Mouse (Mus musculus): ENCODE measurements around the gene Olfr1396.

Olfr1396 gene

GRCm38 (mm10) chr11:49114774-49115173 lies at the start of gene Olfr1396:
Gene Olfr1396, minus strand, starts transcription at chr11:49114874.
- no peak for DNase-seq

GRCm38 (mm10) chr11:49156821-49157814 lies 42.4 kb upstream of the Olfr1396 start:
- DNase-seq: no peak

DNA sequence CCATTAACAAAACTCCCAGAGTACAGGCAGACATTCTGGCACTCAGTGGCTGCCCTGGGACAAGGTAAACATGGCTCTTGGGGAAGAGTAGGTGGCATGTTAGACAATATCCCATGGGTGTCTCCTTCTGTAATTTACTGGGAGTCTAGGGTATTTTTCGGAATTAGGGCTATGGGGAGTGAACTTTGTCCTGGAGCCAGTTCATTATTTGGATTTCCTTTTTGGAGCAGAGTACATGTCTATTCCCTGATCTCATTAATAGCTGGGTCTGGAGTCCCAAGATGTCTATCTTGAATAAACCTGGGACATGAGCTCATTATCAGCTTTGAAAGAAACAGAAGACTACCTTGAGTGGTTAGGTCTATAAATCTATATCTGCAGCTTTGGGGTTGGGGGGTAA lies 39.4 kb upstream of the Olfr1396 start, which contains the start of gene Olfr1394:
Gene Olfr1394, plus strand, starts transcription at position 301 of the 400 bp plus-strand sequence.
- no peak for DNase-seq

- DNase-seq: no peak
These were observed 27.3 kb upstream of the Olfr1396 start, which contains the start of gene Olfr1395 for GRCm38 (mm10) chr11:49141974-49142373. Gene Olfr1395, plus strand, starts transcription at chr11:49142274.

- DNase-seq: no peak
These were observed 9.5 kb upstream of the Olfr1396 start for GRCm38 (mm10) chr11:49124169-49124568.

DNA sequence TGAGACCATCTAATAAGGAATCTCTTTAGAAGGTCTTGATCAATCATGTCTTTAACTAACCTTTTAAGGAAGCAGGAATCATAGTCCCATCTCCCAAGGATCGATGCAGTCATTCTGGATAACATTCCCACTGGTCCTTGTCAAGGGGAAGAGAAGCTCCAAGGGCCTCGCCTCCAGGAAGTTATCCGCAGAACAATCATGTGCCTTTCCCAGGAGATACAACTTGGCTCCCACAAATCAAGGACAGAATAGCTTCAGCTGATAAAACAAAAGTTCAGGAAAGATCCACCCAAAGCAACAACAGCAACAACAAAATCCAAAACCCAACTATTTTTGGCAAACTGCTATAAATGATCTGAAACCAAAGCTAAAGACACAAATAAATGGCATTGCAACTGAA lies 5.0 kb upstream of the Olfr1396 start:
- no peak for DNase-seq

GRCm38 (mm10) chr11:49114158-49114557 lies 516 bp downstream of the Olfr1396 start:
- DNase-seq: no peak

GRCm38 (mm10) chr11:49112624-49113219 lies 2.0 kb downstream of the Olfr1396 start:
- DNase-seq: no peak

- DNase-seq: no peak
These were observed 3.7 kb downstream of the Olfr1396 start for GRCm38 (mm10) chr11:49111000-49111399.

DNA sequence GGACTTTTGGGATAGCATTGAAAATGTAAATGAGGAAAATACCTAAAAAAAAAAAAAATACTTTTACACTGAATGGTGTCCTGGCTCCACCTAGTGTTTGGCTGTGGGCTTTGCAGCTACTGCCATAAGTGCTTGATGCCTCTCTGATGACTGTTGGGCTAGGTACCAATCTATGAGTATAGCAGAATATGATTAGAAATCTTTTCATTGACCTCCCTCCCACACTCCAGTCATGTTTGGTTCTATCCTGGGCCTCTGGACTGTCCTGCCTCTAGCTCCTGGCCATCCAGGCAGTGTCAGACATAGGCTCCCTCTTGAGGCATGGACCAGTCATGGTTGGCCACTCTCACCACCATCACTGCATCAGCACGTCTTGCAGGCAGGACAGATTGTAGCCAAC lies 5.8 kb downstream of the Olfr1396 start:
- DNase-seq: no peak

DNA sequence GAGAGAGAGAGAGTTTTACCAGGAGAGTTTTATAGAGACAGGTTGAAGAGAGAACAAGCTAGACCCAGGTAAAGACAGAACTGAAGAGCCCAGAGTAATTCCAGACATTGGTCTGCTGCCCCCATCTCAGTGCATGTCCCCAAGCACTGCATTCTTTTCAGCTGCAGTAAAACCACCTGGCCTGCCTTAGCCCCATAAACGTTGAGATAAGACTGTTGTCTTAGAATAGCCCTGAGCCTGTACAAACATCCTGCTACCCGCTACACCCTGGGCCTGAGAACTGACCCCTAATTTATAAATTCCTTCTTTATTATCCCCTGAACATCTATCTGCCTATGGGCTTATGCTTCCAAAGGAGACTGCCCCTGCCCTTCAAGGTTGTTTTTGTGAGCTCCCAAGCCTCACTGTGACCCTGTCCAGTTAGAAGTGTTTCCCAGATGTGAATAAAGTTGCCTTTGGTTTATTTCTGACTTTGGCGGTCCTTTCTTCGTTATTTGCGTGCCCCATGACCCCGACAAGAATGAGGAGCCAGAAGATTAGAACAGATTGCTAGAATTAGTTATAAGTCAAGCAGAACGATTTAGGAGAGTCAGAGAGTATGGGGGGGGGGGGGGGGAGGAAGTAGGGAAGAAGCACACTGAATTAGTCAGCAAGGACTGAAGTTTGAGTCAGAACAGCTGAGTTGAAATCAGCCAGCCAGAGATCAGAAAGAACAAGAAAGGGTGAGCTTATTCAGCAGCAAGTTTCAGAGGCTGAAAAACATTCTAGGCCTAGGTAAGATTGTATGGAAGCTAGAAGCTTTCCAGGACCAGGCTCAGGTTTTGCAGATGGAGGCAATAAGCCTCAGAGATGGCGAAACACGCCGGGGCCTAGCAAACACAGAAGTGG lies 6.8 kb downstream of the Olfr1396 start:
- DNase-seq: no peak

- DNase-seq: no peak
These were observed 8.9 kb downstream of the Olfr1396 start for GRCm38 (mm10) chr11:49105752-49106151.

- DNase-seq: peak; percentile 70
These were observed 11.5 kb downstream of the Olfr1396 start for GRCm38 (mm10) chr11:49103047-49103693.

- DNase-seq: no peak
These were observed 13.2 kb downstream of the Olfr1396 start for GRCm38 (mm10) chr11:49101500-49101899.

- DNase-seq: no peak
These were observed 14.3 kb downstream of the Olfr1396 start for GRCm38 (mm10) chr11:49100409-49100808.

GRCm38 (mm10) chr11:49095367-49095766 lies 19.3 kb downstream of the Olfr1396 start:
- no peak for DNase-seq

- no peak for DNase-seq
These were observed 20.6 kb downstream of the Olfr1396 start for GRCm38 (mm10) chr11:49093861-49094660.

GRCm38 (mm10) chr11:49092786-49093185 lies 21.9 kb downstream of the Olfr1396 start:
- DNase-seq: no peak

DNA sequence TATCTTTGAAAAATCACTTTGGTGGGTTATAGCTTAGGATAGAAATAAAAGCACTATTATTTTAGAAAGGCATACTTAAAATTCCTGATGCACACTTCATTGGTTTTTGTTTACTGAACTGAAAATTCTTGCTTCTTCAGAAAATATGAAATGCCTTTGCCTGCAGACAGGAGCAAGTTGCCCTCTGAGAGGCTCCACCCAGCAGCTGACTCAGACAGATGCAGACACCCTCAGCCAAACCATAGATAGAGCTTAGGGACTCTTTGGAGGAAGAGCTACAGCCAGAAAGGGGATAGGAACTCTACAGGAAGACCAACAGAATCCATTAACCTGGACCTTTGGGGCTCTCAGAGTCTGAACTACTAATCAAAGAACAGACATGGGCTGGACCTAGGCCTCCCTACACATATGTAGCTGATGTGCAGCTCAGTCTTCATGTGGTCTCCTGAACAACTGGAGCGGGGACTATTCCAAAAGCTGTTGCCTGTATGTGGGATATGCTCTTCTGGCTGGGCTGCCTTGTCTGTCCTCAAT lies 22.6 kb downstream of the Olfr1396 start:
- DNase-seq: no peak

DNA sequence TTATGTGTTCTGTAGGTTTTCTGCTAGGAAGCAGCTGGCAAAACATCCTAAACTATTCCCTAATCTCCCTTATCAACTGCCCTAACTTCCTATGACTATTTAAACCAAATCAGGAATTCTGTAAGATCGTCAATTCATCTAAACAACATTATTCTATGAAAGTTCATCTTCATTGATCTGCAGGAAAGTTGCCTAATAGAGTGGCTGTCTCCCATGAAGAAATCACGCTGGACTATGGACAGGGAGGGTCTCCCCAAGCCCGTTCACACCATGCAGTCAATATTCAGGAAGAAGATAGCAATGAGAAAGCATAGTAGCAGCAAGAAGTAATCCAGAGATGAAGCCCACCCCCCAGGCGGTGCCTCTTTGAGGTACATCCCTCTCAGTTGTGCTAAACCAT lies 23.5 kb downstream of the Olfr1396 start:
- DNase-seq: no peak

- no peak for DNase-seq
These were observed 24.1 kb downstream of the Olfr1396 start for GRCm38 (mm10) chr11:49090551-49090950.
